Mouse (Mus musculus) leukemia stem cell, adult 10-12 weeks (primary cell): ENCODE measurements around the gene Gja8. TPM values are rescaled to one million over a fixed set of nuclear protein-coding genes. Genes with fewer than 3 reads are reported as not detected.

Source experiments
- polyA plus RNA-seq: library from polyadenylated mRNA; stranded (reverse); fragments of >175 nt; gene quantifications from 2 replicates; pipeline ENCODE4 v1.2.3, GENCODE M21; 2012; ENCODE audit warnings: low replicate concordance

The Gja8 gene
- polyA plus RNA-seq, result not detected in 2 replicates

GRCm38 (mm10) chr3:96925920-96926319 lies at the start of gene Gja8:
Gja8 (minus strand) TSS chr3:96926020.

DNA sequence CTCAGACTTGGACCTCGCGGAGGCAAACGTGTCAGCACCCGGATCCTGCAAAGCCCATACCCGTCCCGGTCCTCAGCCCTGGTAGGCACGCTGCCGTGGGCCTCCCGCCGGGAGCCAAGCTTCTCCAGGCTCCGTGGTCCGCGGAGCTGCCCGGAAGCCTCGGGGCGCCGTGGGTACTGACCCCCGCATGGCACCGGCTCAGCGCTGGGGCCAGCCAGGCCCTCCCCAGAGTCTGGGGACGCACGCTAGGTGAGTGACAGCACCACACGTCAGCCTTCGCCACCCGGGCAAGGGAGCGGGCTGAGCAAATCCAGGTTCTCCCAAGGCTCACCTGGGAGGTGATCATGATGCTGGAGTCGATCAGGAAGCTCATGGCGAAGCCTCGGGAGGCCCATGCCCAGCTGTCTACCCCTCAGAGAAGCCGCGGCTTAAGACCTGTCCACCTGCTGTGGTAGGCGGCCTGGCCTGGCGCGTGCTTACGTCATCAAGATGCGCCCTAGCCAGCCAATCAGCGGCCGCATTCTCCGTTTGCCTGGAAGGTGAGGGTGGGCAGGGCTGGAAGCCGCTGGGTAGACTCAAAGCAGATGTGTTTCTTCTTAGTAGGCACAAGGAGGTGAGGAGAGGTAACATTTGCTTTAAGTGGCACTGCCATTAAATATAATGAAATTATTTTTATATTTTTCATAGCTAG lies 20.8 kb downstream of the Gja8 start, which contains the start of gene Gpr89:
Gpr89 (minus strand) TSS at position 496 of the 691 bp plus-strand sequence.

DNA sequence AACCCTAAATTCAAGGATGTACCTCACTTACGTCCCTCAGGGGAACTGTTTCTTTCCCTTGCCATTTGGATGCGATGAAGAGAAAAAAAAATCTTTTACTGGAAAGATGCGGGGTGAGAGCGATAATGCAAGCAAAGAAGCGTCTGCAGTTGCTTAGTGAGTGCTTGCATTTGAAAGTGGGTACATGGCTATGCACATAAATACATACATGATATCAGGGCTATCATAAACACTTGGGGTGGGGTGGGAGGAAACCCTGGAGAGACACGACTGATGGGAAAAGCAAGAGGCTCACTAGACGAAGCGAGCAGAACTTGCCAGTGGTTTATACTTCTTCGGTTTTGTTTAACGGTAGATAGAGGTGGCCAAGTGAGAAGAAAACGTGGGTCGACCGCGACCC lies 21.4 kb downstream of the Gja8 start, which contains the start of gene Gja5:
Gja5 (plus strand) TSS at position 301 of the 400 bp plus-strand sequence.

Other genes starting within 250 kb of the Gja8 start
- gene Pias3, start 229.6 kb downstream of the Gja8 start, polyA plus RNA-seq, result 12.3 and 23.7 TPM in 2 replicates
- 0.36 and 0.42 TPM in 2 replicates for gene Nudt17, start 217.5 kb downstream of the Gja8 start, polyA plus RNA-seq
- 3.9 and 4.2 TPM in 2 replicates for gene Polr3c, start 198.4 kb downstream of the Gja8 start, polyA plus RNA-seq
- 18.2 and 18.6 TPM in 2 replicates for gene Rnf115, start 198.4 kb downstream of the Gja8 start, polyA plus RNA-seq
- gene Pdzk1, start 96.7 kb downstream of the Gja8 start, polyA plus RNA-seq, result not detected in 2 replicates
- gene Cd160, start 96.7 kb downstream of the Gja8 start, polyA plus RNA-seq, result 2.4 and 2.6 TPM in 2 replicates
- 0.26 TPM in 1 of 2 replicates, not detected in the other for gene Gja5, start 21.3 kb downstream of the Gja8 start, polyA plus RNA-seq
- gene Gpr89, start 20.7 kb downstream of the Gja8 start, polyA plus RNA-seq, result 0.93 and 4.1 TPM in 2 replicates
- gene Acp6, start 232.8 kb upstream of the Gja8 start, polyA plus RNA-seq, result 7.9 and 11.0 TPM in 2 replicates